Mouse (Mus musculus): ENCODE measurements around the gene Krt7.

DNA sequence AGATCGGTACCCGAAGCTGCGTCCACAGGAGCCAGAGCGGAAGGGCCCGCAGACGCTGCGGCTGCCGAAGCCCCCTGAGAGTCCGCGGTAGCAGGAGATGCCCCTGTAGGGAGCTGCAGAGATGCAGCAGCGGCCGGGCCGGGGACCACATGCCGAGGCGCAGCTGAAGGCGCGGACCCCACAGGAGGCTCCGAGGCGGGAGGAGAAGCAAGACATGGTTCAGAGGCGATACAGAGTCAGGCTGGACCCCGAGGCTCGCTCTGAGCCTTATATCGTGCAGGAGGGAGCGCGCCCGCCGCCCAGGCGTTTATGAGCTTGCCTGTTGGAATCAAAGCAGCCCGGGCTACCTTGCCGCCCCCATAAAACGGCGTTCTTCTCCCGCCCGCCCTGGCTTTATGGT, 27.7 kb downstream of the Krt7 start, which contains the start of gene Krt87:
- no peak for TF ChIP-seq POLR2A (IDR thresholded peaks at IDR 0.05; ENCODE audit: insufficient read depth, low read length)
- no peak for TF ChIP-seq CTCF (IDR thresholded peaks at IDR 0.05; ENCODE audit: low read depth, low read length)
- TF ChIP-seq EP300 (IDR thresholded peaks at IDR 0.05; ENCODE audit: insufficient read depth, low read depth, low read length): no peak

All from ES-Bruce4 (cell line).